Mouse (Mus musculus): ENCODE measurements around the gene Cyth3. TPM values are rescaled to one million over a fixed set of nuclear protein-coding genes. Genes with fewer than 3 reads are reported as not detected.

The Cyth3 gene
- polyA plus RNA-seq, 1 experiment from 2014 or later, result 50.9 TPM

- Histone ChIP-seq H3K36me3 (ENCODE audit: control insufficient read depth, insufficient read depth, low read length) (no peaks in the 10 kb centered on the region), H3K9ac (replicated peaks; ENCODE audit: low read depth, low read length) (no peak overlapping the region), H3K9me3 (ENCODE audit: control insufficient read depth, low read depth, low read length) (no peaks in the 10 kb centered on the region), H3K27ac (ENCODE audit: low read length) (no peak overlapping the region), H3K27me3 (ENCODE audit: control insufficient read depth, insufficient read depth, low read length) (no peaks in the 10 kb centered on the region), H3K4me2 (replicated peaks; ENCODE audit: low read depth, low read length) (no peak overlapping the region), H3K4me3 (ENCODE audit: low read depth, low read length) (no peak overlapping the region), H3K4me1 (ENCODE audit: control insufficient read depth, insufficient read depth, low read length) (peaks cover 42% of the 10 kb centered on the region)
- WGBS, result 92% methylated on average over 6 of the region's 6 CpGs
- no peak for ATAC-seq (ENCODE audit: insufficient number of reproducible peaks, insufficient read depth, low FRiP score, low read depth)
Observed at GRCm38 (mm10) chr5:143627507-143627906, 5.3 kb downstream of the Cyth3 start.

GRCm38 (mm10) chr5:143627926-143628325 lies 5.7 kb downstream of the Cyth3 start:
- no peaks in the 10 kb centered on the region for H3K27me3 ChIP-seq (ENCODE audit: control insufficient read depth, insufficient read depth, low read length)
- no peak overlapping the region for H3K27ac ChIP-seq (ENCODE audit: low read length)
- H3K9me3 ChIP-seq (ENCODE audit: control insufficient read depth, low read depth, low read length), result no peaks in the 10 kb centered on the region
- no peak for ATAC-seq (ENCODE audit: insufficient number of reproducible peaks, insufficient read depth, low FRiP score, low read depth)
- no peak overlapping the region for H3K4me3 ChIP-seq (ENCODE audit: low read depth, low read length)
- no peak overlapping the region for H3K4me2 ChIP-seq (replicated peaks; ENCODE audit: low read depth, low read length)
- whole genome bisulfite sequencing, result 85% methylated on average over 1 of the region's 1 CpGs
- no peaks in the 10 kb centered on the region for H3K36me3 ChIP-seq (ENCODE audit: control insufficient read depth, insufficient read depth, low read length)
- peaks cover 46% of the 10 kb centered on the region for H3K4me1 ChIP-seq (ENCODE audit: control insufficient read depth, insufficient read depth, low read length)
- no peak overlapping the region for H3K9ac ChIP-seq (replicated peaks; ENCODE audit: low read depth, low read length)

GRCm38 (mm10) chr5:143629686-143630085 lies 7.4 kb downstream of the Cyth3 start:
- Histone ChIP-seq H3K9ac (replicated peaks; ENCODE audit: low read depth, low read length) (no peak overlapping the region), H3K4me3 (ENCODE audit: low read depth, low read length) (no peak overlapping the region), H3K27ac (ENCODE audit: low read length) (no peak overlapping the region), H3K4me1 (ENCODE audit: control insufficient read depth, insufficient read depth, low read length) (peaks cover 48% of the 10 kb centered on the region), H3K4me2 (replicated peaks; ENCODE audit: low read depth, low read length) (no peak overlapping the region), H3K27me3 (ENCODE audit: control insufficient read depth, insufficient read depth, low read length) (no peaks in the 10 kb centered on the region), H3K36me3 (ENCODE audit: control insufficient read depth, insufficient read depth, low read length) (no peaks in the 10 kb centered on the region), H3K9me3 (ENCODE audit: control insufficient read depth, low read depth, low read length) (no peaks in the 10 kb centered on the region)
- ATAC-seq (ENCODE audit: insufficient number of reproducible peaks, insufficient read depth, low FRiP score, low read depth), result no peak
- WGBS, result 87% methylated on average over 8 of the region's 8 CpGs

- WGBS, result 100% methylated on average over 3 of the region's 3 CpGs
- no peak overlapping the region for H3K4me2 ChIP-seq (replicated peaks; ENCODE audit: low read depth, low read length)
- ATAC-seq (ENCODE audit: insufficient number of reproducible peaks, insufficient read depth, low FRiP score, low read depth), result no peak
- no peak overlapping the region for H3K9ac ChIP-seq (replicated peaks; ENCODE audit: low read depth, low read length)
- no peaks in the 10 kb centered on the region for H3K27me3 ChIP-seq (ENCODE audit: control insufficient read depth, insufficient read depth, low read length)
- H3K4me3 ChIP-seq (ENCODE audit: low read depth, low read length), result no peak overlapping the region
- H3K36me3 ChIP-seq (ENCODE audit: control insufficient read depth, insufficient read depth, low read length), result no peaks in the 10 kb centered on the region
- no peaks in the 10 kb centered on the region for H3K9me3 ChIP-seq (ENCODE audit: control insufficient read depth, low read depth, low read length)
- no peak overlapping the region for H3K27ac ChIP-seq (ENCODE audit: low read length)
- H3K4me1 ChIP-seq (ENCODE audit: control insufficient read depth, insufficient read depth, low read length), result peaks cover 49% of the 10 kb centered on the region
Observed at GRCm38 (mm10) chr5:143630214-143630613, 8.0 kb downstream of the Cyth3 start.

GRCm38 (mm10) chr5:143630738-143631137 lies 8.5 kb downstream of the Cyth3 start:
- Histone ChIP-seq H3K9me3 (ENCODE audit: control insufficient read depth, low read depth, low read length) (no peaks in the 10 kb centered on the region), H3K4me2 (replicated peaks; ENCODE audit: low read depth, low read length) (no peak overlapping the region), H3K9ac (replicated peaks; ENCODE audit: low read depth, low read length) (no peak overlapping the region), H3K27ac (ENCODE audit: low read length) (no peak overlapping the region), H3K4me1 (ENCODE audit: control insufficient read depth, insufficient read depth, low read length) (peaks cover 49% of the 10 kb centered on the region), H3K27me3 (ENCODE audit: control insufficient read depth, insufficient read depth, low read length) (no peaks in the 10 kb centered on the region), H3K4me3 (ENCODE audit: low read depth, low read length) (no peak overlapping the region), H3K36me3 (ENCODE audit: control insufficient read depth, insufficient read depth, low read length) (no peaks in the 10 kb centered on the region)
- no peak for ATAC-seq (ENCODE audit: insufficient number of reproducible peaks, insufficient read depth, low FRiP score, low read depth)
- whole genome bisulfite sequencing, result 90% methylated on average over 8 of the region's 8 CpGs

GRCm38 (mm10) chr5:143631559-143631958 lies 9.3 kb downstream of the Cyth3 start:
- H3K27me3 ChIP-seq (ENCODE audit: control insufficient read depth, insufficient read depth, low read length), result no peaks in the 10 kb centered on the region
- H3K36me3 ChIP-seq (ENCODE audit: control insufficient read depth, insufficient read depth, low read length), result no peaks in the 10 kb centered on the region
- 70% methylated on average over 8 of the region's 8 CpGs for WGBS
- H3K27ac ChIP-seq (ENCODE audit: low read length), result no peak overlapping the region
- no peak overlapping the region for H3K9ac ChIP-seq (replicated peaks; ENCODE audit: low read depth, low read length)
- ATAC-seq (ENCODE audit: insufficient number of reproducible peaks, insufficient read depth, low FRiP score, low read depth), result no peak
- peaks cover 53% of the 10 kb centered on the region for H3K4me1 ChIP-seq (ENCODE audit: control insufficient read depth, insufficient read depth, low read length)
- no peaks in the 10 kb centered on the region for H3K9me3 ChIP-seq (ENCODE audit: control insufficient read depth, low read depth, low read length)
- H3K4me3 ChIP-seq (ENCODE audit: low read depth, low read length), result no peak overlapping the region
- no peak overlapping the region for H3K4me2 ChIP-seq (replicated peaks; ENCODE audit: low read depth, low read length)

GRCm38 (mm10) chr5:143632674-143633557 lies 10.7 kb downstream of the Cyth3 start:
- WGBS, result 25% methylated on average over 9 of the region's 9 CpGs
- no peak overlapping the region for H3K4me3 ChIP-seq (ENCODE audit: low read depth, low read length)
- H3K4me1 ChIP-seq (ENCODE audit: control insufficient read depth, insufficient read depth, low read length), result peaks cover 54% of the 10 kb centered on the region
- no peak overlapping the region for H3K9ac ChIP-seq (replicated peaks; ENCODE audit: low read depth, low read length)
- H3K27me3 ChIP-seq (ENCODE audit: control insufficient read depth, insufficient read depth, low read length), result no peaks in the 10 kb centered on the region
- no peaks in the 10 kb centered on the region for H3K36me3 ChIP-seq (ENCODE audit: control insufficient read depth, insufficient read depth, low read length)
- peak overlapping the region; percentile 44 for H3K27ac ChIP-seq (ENCODE audit: low read length)
- peak overlapping the region; percentile 13; the same call in 1 of the 2 replicates for H3K4me2 ChIP-seq (replicated peaks; ENCODE audit: low read depth, low read length)
- no peak for ATAC-seq (ENCODE audit: insufficient number of reproducible peaks, insufficient read depth, low FRiP score, low read depth)
- H3K9me3 ChIP-seq (ENCODE audit: control insufficient read depth, low read depth, low read length), result no peaks in the 10 kb centered on the region

GRCm38 (mm10) chr5:143633558-143633871 lies 11.3 kb downstream of the Cyth3 start:
- H3K4me1 ChIP-seq (ENCODE audit: control insufficient read depth, insufficient read depth, low read length), result peaks cover 58% of the 10 kb centered on the region
- H3K27ac ChIP-seq (ENCODE audit: low read length), result peak overlapping the region; percentile 41; the same call in 1 of the 2 replicates
- ATAC-seq (ENCODE audit: insufficient number of reproducible peaks, insufficient read depth, low FRiP score, low read depth), result no peak; the same call in 1 of the 2 replicates
- WGBS, result 40% methylated on average over 5 of the region's 5 CpGs
- H3K9ac ChIP-seq (replicated peaks; ENCODE audit: low read depth, low read length), result no peak overlapping the region
- H3K9me3 ChIP-seq (ENCODE audit: control insufficient read depth, low read depth, low read length), result no peaks in the 10 kb centered on the region
- no peaks in the 10 kb centered on the region for H3K36me3 ChIP-seq (ENCODE audit: control insufficient read depth, insufficient read depth, low read length)
- H3K4me2 ChIP-seq (replicated peaks; ENCODE audit: low read depth, low read length), result peak overlapping the region; percentile 13; the same call in 1 of the 2 replicates
- no peak overlapping the region for H3K4me3 ChIP-seq (ENCODE audit: low read depth, low read length)
- H3K27me3 ChIP-seq (ENCODE audit: control insufficient read depth, insufficient read depth, low read length), result no peaks in the 10 kb centered on the region
